Mouse (Mus musculus): ENCODE results near the gene Zfp991. TPM values are rescaled to one million over a fixed set of nuclear protein-coding genes. Genes with fewer than 3 reads are reported as not detected.
"Not testable (repeated sequence)": the region's sequence is repeated elsewhere in the genome, so short reads cannot be mapped to it uniquely, and the experiment has no call there.

Zfp991 gene
- total and polyA plus RNA-seq, 3 experiments = 1.4 to 3.8 (median 2.6) TPM

GRCm38 (mm10) chr4:147128152-147128551 lies 3.7 kb upstream of the Zfp991 start:
- H3K79me2 ChIP-seq (replicated peaks; ENCODE audit: control insufficient read depth, extremely low read depth, insufficient read depth, poor library complexity, severe bottlenecking); H3K36me3 ChIP-seq (replicated peaks in 1 of 2; ENCODE audit: control insufficient read depth in 1 of 2, insufficient read depth in 1 of 2, low read length in 1 of 2); H3K27me3 ChIP-seq (replicated peaks); dilution Hi-C loops (cut with MboI; ENCODE audit: extremely low pct_ligation_motif_present, extremely low pct_unique_long_range_greater_than_20kb, low sequenced_read_pairs); H3K4me3 ChIP-seq (replicated peaks in 1 of 3; ENCODE audit: low read depth in 2 of 3, low read length in 2 of 3, poor library complexity in 1 of 3); DNase-seq (ENCODE audit: extremely low read depth); H3K4me1 ChIP-seq (ENCODE audit: control insufficient read depth in 1 of 2, insufficient read depth in 2 of 2); H3K27ac ChIP-seq (ENCODE audit: insufficient read depth, low read depth); H3K4me2 ChIP-seq (ENCODE audit: insufficient read depth, low read depth, poor library complexity, severe bottlenecking); H3K9ac ChIP-seq (ENCODE audit: insufficient read depth, low read depth): not testable (repeated sequence)
- H3K9me3 ChIP-seq (replicated peaks; ENCODE audit: low read length) = peaks cover 15% of the 10 kb centered on the region
- in situ Hi-C loops (cut with MboI; ENCODE audit: low pct_ligation_motif_present, low pct_unique_long_range_greater_than_20kb, low sequenced_read_pairs) = loop anchor here (25.0 kb wide), 1 partner anchor 309 kb away; no protein-coding TSS in a partner anchor

GRCm38 (mm10) chr4:147133596-147133995 lies 1.8 kb downstream of the Zfp991 start:
- H3K4me2 ChIP-seq (ENCODE audit: insufficient read depth, low read depth, poor library complexity, severe bottlenecking); DNase-seq (ENCODE audit: extremely low read depth): not testable (repeated sequence)

GRCm38 (mm10) chr4:147141757-147142156 lies 9.9 kb downstream of the Zfp991 start:
- H3K79me2 ChIP-seq (replicated peaks; ENCODE audit: control insufficient read depth, extremely low read depth, insufficient read depth, poor library complexity, severe bottlenecking); H3K36me3 ChIP-seq (replicated peaks in 1 of 2; ENCODE audit: control insufficient read depth in 1 of 2, insufficient read depth in 1 of 2, low read length in 1 of 2); H3K4me1 ChIP-seq (ENCODE audit: control insufficient read depth in 1 of 2, insufficient read depth in 2 of 2); H3K9ac ChIP-seq (ENCODE audit: insufficient read depth, low read depth); dilution Hi-C loops (cut with MboI; ENCODE audit: extremely low pct_ligation_motif_present, extremely low pct_unique_long_range_greater_than_20kb, low sequenced_read_pairs); H3K9me3 ChIP-seq (replicated peaks; ENCODE audit: low read length); DNase-seq (ENCODE audit: extremely low read depth); H3K27me3 ChIP-seq (replicated peaks); H3K27ac ChIP-seq (ENCODE audit: insufficient read depth, low read depth); H3K4me3 ChIP-seq (replicated peaks in 1 of 3; ENCODE audit: low read depth in 2 of 3, low read length in 2 of 3, poor library complexity in 1 of 3); H3K4me2 ChIP-seq (ENCODE audit: insufficient read depth, low read depth, poor library complexity, severe bottlenecking): not testable (repeated sequence)
- in situ Hi-C loops (cut with MboI; ENCODE audit: low pct_ligation_motif_present, low pct_unique_long_range_greater_than_20kb, low sequenced_read_pairs) = loop anchor here (25.0 kb wide), 1 partner anchor 296 kb away; no protein-coding TSS in a partner anchor

More at GRCm38 (mm10) chr4:147133596-147133995, 1.8 kb downstream of the Zfp991 start:
- H3K27me3 ChIP-seq (replicated peaks); H3K4me1 ChIP-seq (ENCODE audit: control insufficient read depth in 1 of 2, insufficient read depth in 2 of 2); H3K36me3 ChIP-seq (replicated peaks in 1 of 2; ENCODE audit: control insufficient read depth in 1 of 2, insufficient read depth in 1 of 2, low read length in 1 of 2); H3K9ac ChIP-seq (ENCODE audit: insufficient read depth, low read depth); H3K79me2 ChIP-seq (replicated peaks; ENCODE audit: control insufficient read depth, extremely low read depth, insufficient read depth, poor library complexity, severe bottlenecking); H3K9me3 ChIP-seq (replicated peaks; ENCODE audit: low read length); H3K4me3 ChIP-seq (replicated peaks in 1 of 3; ENCODE audit: low read depth in 2 of 3, low read length in 2 of 3, poor library complexity in 1 of 3); H3K27ac ChIP-seq (ENCODE audit: insufficient read depth, low read depth); dilution Hi-C loops (cut with MboI; ENCODE audit: extremely low pct_ligation_motif_present, extremely low pct_unique_long_range_greater_than_20kb, low sequenced_read_pairs): not testable (repeated sequence)
- in situ Hi-C loops (cut with MboI; ENCODE audit: low pct_ligation_motif_present, low pct_unique_long_range_greater_than_20kb, low sequenced_read_pairs) = loop anchor here (25.0 kb wide), 1 partner anchor 304 kb away; no protein-coding TSS in a partner anchor

- dilution Hi-C loops (cut with MboI; ENCODE audit: extremely low pct_ligation_motif_present, extremely low pct_unique_long_range_greater_than_20kb, low sequenced_read_pairs) = not testable (repeated sequence)
Measured at GRCm38 (mm10) chr4:147165282-147165681, 33.4 kb downstream of the Zfp991 start.

GRCm38 (mm10) chr4:147170547-147170946 lies 38.7 kb downstream of the Zfp991 start:
- H3K4me1 ChIP-seq (ENCODE audit: control insufficient read depth in 1 of 2, insufficient read depth in 2 of 2); H3K36me3 ChIP-seq (replicated peaks in 1 of 2; ENCODE audit: control insufficient read depth in 1 of 2, insufficient read depth in 1 of 2, low read length in 1 of 2); dilution Hi-C loops (cut with MboI; ENCODE audit: extremely low pct_ligation_motif_present, extremely low pct_unique_long_range_greater_than_20kb, low sequenced_read_pairs); DNase-seq (ENCODE audit: extremely low read depth); H3K9ac ChIP-seq (ENCODE audit: insufficient read depth, low read depth); H3K4me3 ChIP-seq (replicated peaks in 1 of 3; ENCODE audit: low read depth in 2 of 3, low read length in 2 of 3, poor library complexity in 1 of 3); H3K27me3 ChIP-seq (replicated peaks); in situ Hi-C loops (cut with MboI; ENCODE audit: low pct_ligation_motif_present, low pct_unique_long_range_greater_than_20kb, low sequenced_read_pairs); H3K4me2 ChIP-seq (ENCODE audit: insufficient read depth, low read depth, poor library complexity, severe bottlenecking); H3K79me2 ChIP-seq (replicated peaks; ENCODE audit: control insufficient read depth, extremely low read depth, insufficient read depth, poor library complexity, severe bottlenecking); H3K9me3 ChIP-seq (replicated peaks; ENCODE audit: low read length); H3K27ac ChIP-seq (ENCODE audit: insufficient read depth, low read depth): not testable (repeated sequence)

More at GRCm38 (mm10) chr4:147165282-147165681, 33.4 kb downstream of the Zfp991 start:
- H3K36me3 ChIP-seq (replicated peaks in 1 of 2; ENCODE audit: control insufficient read depth in 1 of 2, insufficient read depth in 1 of 2, low read length in 1 of 2); H3K9ac ChIP-seq (ENCODE audit: insufficient read depth, low read depth); in situ Hi-C loops (cut with MboI; ENCODE audit: low pct_ligation_motif_present, low pct_unique_long_range_greater_than_20kb, low sequenced_read_pairs); H3K79me2 ChIP-seq (replicated peaks; ENCODE audit: control insufficient read depth, extremely low read depth, insufficient read depth, poor library complexity, severe bottlenecking); H3K9me3 ChIP-seq (replicated peaks; ENCODE audit: low read length); H3K27ac ChIP-seq (ENCODE audit: insufficient read depth, low read depth); H3K4me1 ChIP-seq (ENCODE audit: control insufficient read depth in 1 of 2, insufficient read depth in 2 of 2); DNase-seq (ENCODE audit: extremely low read depth); H3K4me3 ChIP-seq (replicated peaks in 1 of 3; ENCODE audit: low read depth in 2 of 3, low read length in 2 of 3, poor library complexity in 1 of 3); H3K4me2 ChIP-seq (ENCODE audit: insufficient read depth, low read depth, poor library complexity, severe bottlenecking); H3K27me3 ChIP-seq (replicated peaks): not testable (repeated sequence)

GRCm38 (mm10) chr4:147171557-147171956 lies 39.7 kb downstream of the Zfp991 start:
- H3K27me3 ChIP-seq (replicated peaks); H3K4me3 ChIP-seq (replicated peaks in 1 of 3; ENCODE audit: low read depth in 2 of 3, low read length in 2 of 3, poor library complexity in 1 of 3); in situ Hi-C loops (cut with MboI; ENCODE audit: low pct_ligation_motif_present, low pct_unique_long_range_greater_than_20kb, low sequenced_read_pairs); H3K79me2 ChIP-seq (replicated peaks; ENCODE audit: control insufficient read depth, extremely low read depth, insufficient read depth, poor library complexity, severe bottlenecking); H3K4me2 ChIP-seq (ENCODE audit: insufficient read depth, low read depth, poor library complexity, severe bottlenecking); H3K4me1 ChIP-seq (ENCODE audit: control insufficient read depth in 1 of 2, insufficient read depth in 2 of 2); H3K36me3 ChIP-seq (replicated peaks in 1 of 2; ENCODE audit: control insufficient read depth in 1 of 2, insufficient read depth in 1 of 2, low read length in 1 of 2); H3K9ac ChIP-seq (ENCODE audit: insufficient read depth, low read depth); DNase-seq (ENCODE audit: extremely low read depth); H3K27ac ChIP-seq (ENCODE audit: insufficient read depth, low read depth); dilution Hi-C loops (cut with MboI; ENCODE audit: extremely low pct_ligation_motif_present, extremely low pct_unique_long_range_greater_than_20kb, low sequenced_read_pairs); H3K9me3 ChIP-seq (replicated peaks; ENCODE audit: low read length): not testable (repeated sequence)

All from CH12.LX (cell line).